Mouse (Mus musculus) hindbrain, postnatal 0 days (tissue): ENCODE results near the gene Hcar1. TPM values are rescaled to one million over a fixed set of nuclear protein-coding genes. Genes with fewer than 3 reads are reported as not detected.

Experiments
- ATAC-seq: fragments of 200-750 bp; cut with Nextera tagmentation; 2 replicates; pipeline ENCODE4 v1.8.0; 2017; ENCODE audit warnings: mild to moderate bottlenecking, moderate TSS enrichment, moderate library complexity
- DNase-seq: peaks from one replicate; pipeline ENCODE4 v3.0.0-alpha.2; 2015; ENCODE audit warnings: low spot score
- H3K27ac ChIP-seq: fragments of 300-500 bp; sonication (generic); 2 replicates; pipeline ENCODE4 v1.5.1; 2014; ENCODE audit warnings: mild to moderate bottlenecking
- H3K27me3 ChIP-seq: fragments of 300-500 bp; sonication (generic); 2 replicates; pipeline ENCODE4 v1.6.1; 2014; ENCODE audit warnings: low read length, mixed read lengths; ENCODE audit not compliant: insufficient read depth
- H3K36me3 ChIP-seq: fragments of 300-500 bp; sonication (generic); 2 replicates; pipeline ENCODE4 v1.6.1; 2014; ENCODE audit warnings: low read length, mixed read lengths; ENCODE audit not compliant: insufficient read depth
- H3K4me1 ChIP-seq: fragments of 300-500 bp; sonication (generic); 2 replicates; pipeline ENCODE4 v1.6.1; 2014; ENCODE audit warnings: antibody characterized with exemption, low read length, mixed read lengths; ENCODE audit not compliant: insufficient read depth
- H3K4me2 ChIP-seq: fragments of 300-500 bp; sonication (generic); 2 replicates; pipeline ENCODE4 v1.6.1; 2014; ENCODE audit warnings: low read depth, mild to moderate bottlenecking, low read length, moderate library complexity, mixed read lengths
- H3K4me3 ChIP-seq: fragments of 300-500 bp; sonication (generic); 2 replicates; pipeline ENCODE4 v1.5.1; 2014; ENCODE audit warnings: low read length
- H3K9ac ChIP-seq: fragments of 300-500 bp; sonication (generic); replicated peaks from 2 replicates; pipeline ENCODE4 v1.6.1; 2014; ENCODE audit warnings: mild to moderate bottlenecking, low read length, moderate library complexity, mixed read lengths
- H3K9me3 ChIP-seq: fragments of 300-500 bp; sonication (generic); 2 replicates; pipeline ENCODE4 v1.6.1; 2016; ENCODE audit warnings: low read length, mixed read lengths
- CTCF ChIP-seq: IDR thresholded peaks from 2 replicates; pipeline ENCODE4 v1.5.1; 2016; ENCODE audit warnings: antibody characterized with exemption, control low read depth, low read depth
- WGBS: fragments of 180-500 bp; shearing (Covaris S2); extraction: QIAGEN DNeasy Blood & Tissue Kit; methylation state at CpG from one replicate; pipeline ENCODE4 v1.1.7; 2014; 5-methylcytosine and 5-hydroxymethylcytosine counted together
- polyA plus RNA-seq: library from polyadenylated mRNA; unstranded; fragments of >200 nt; fragmentation: Nextera tagmentation; extraction: Ambion mirVana; gene quantifications from 2 replicates; pipeline ENCODE4 v1.2.1, GENCODE M21; 2015
- total RNA-seq: library from RNA; depleted of rRNA; stranded (reverse); fragments of >200 nt; gene quantifications from 2 replicates; pipeline ENCODE4 v1.2.3, GENCODE M21; 2014; rRNA removed

Hcar1 gene
- total RNA-seq (0.83 and 1.4 TPM in 2 replicates), polyA plus RNA-seq (0.63 and 0.88 TPM in 2 replicates)

- no peak for TF ChIP-seq CTCF
- H3K27ac ChIP-seq: no peak within 1 kb of the TSS
- H3K36me3 ChIP-seq: no peaks in the 10 kb centered on the region
- H3K9me3 ChIP-seq: no peaks in the 10 kb centered on the region
- no peak within 1 kb of the TSS for H3K9ac ChIP-seq
- H3K4me2 ChIP-seq: 0 out of 2 replicates have a peak within 1 kb of the TSS, but pooled peaks have one; percentile 16
- H3K27me3 ChIP-seq: no peaks in the 10 kb centered on the region
- WGBS: 66% methylated on average over 12 of the region's 12 CpGs
- H3K4me3 ChIP-seq: no peak within 1 kb of the TSS
- ATAC-seq (no peak), DNase-seq (no peak)
- no peaks in the 10 kb centered on the region for H3K4me1 ChIP-seq
Observed at GRCm38 (mm10) chr5:123879928-123880327, at the start of gene Hcar1. Gene Hcar1 (minus strand): TSS chr5:123880020.

GRCm38 (mm10) chr5:123927118-123927517 is 47.3 kb upstream of the Hcar1 start, which contains the start of gene Gm43518:
Gene Gm43518 (plus strand): TSS chr5:123927418.
- Histone ChIP-seq H3K27ac (no peak within 1 kb of the TSS), H3K4me1 (no peaks in the 10 kb centered on the region), H3K9me3 (no peaks in the 10 kb centered on the region), H3K9ac (no peak within 1 kb of the TSS), H3K4me3 (no peak within 1 kb of the TSS), H3K36me3 (peaks cover 31% of the 10 kb centered on the region), H3K27me3 (no peaks in the 10 kb centered on the region), H3K4me2 (no peak within 1 kb of the TSS)
- 96% methylated on average over 9 of the region's 9 CpGs for WGBS
- TF ChIP-seq CTCF: no peak
- DNase-seq: no peak
- ATAC-seq: no peak

GRCm38 (mm10) chr5:123922112-123922511 is 42.3 kb upstream of the Hcar1 start:
- DNase-seq (no peak), ATAC-seq (no peak)
- Histone ChIP-seq H3K27ac (no peak overlapping the region), H3K9ac (no peak overlapping the region), H3K4me3 (no peak overlapping the region), H3K27me3 (no peaks in the 10 kb centered on the region), H3K36me3 (peaks cover 49% of the 10 kb centered on the region), H3K9me3 (no peaks in the 10 kb centered on the region), H3K4me1 (no peaks in the 10 kb centered on the region), H3K4me2 (no peak overlapping the region)
- WGBS: 94% methylated on average over 6 of the region's 6 CpGs
- no peak for TF ChIP-seq CTCF

- TF ChIP-seq CTCF: no peak
- no peaks in the 10 kb centered on the region for H3K4me1 ChIP-seq
- no peak overlapping the region for H3K9ac ChIP-seq
- H3K27me3 ChIP-seq: no peaks in the 10 kb centered on the region
- peaks cover 36% of the 10 kb centered on the region for H3K36me3 ChIP-seq
- no peak overlapping the region for H3K27ac ChIP-seq
- ATAC-seq (no peak), DNase-seq (no peak)
- H3K9me3 ChIP-seq: no peaks in the 10 kb centered on the region
- H3K4me2 ChIP-seq: no peak overlapping the region
- WGBS: 93% methylated on average over 3 of the region's 3 CpGs
- no peak overlapping the region for H3K4me3 ChIP-seq
Observed at GRCm38 (mm10) chr5:123914852-123915251, 35.0 kb upstream of the Hcar1 start.

- Histone ChIP-seq H3K9ac (peak overlapping the region; percentile 85), H3K27me3 (no peaks in the 10 kb centered on the region), H3K9me3 (no peaks in the 10 kb centered on the region), H3K27ac (peak overlapping the region; percentile 85), H3K4me2 (peak overlapping the region; percentile 98), H3K36me3 (peaks cover 13% of the 10 kb centered on the region), H3K4me3 (peak overlapping the region; percentile 63), H3K4me1 (peaks cover 3% of the 10 kb centered on the region; the same call in 1 of the 2 replicates)
- WGBS: 4% methylated on average over 10 of the region's 10 CpGs
- no peak for ATAC-seq
- no peak for DNase-seq
- no peak for TF ChIP-seq CTCF
Observed at GRCm38 (mm10) chr5:123907631-123907977, 27.8 kb upstream of the Hcar1 start.

GRCm38 (mm10) chr5:123906976-123907630 is 27.3 kb upstream of the Hcar1 start, which contains the start of gene Denr:
Gene Denr (plus strand): TSS chr5:123907175.
- Histone ChIP-seq H3K4me2 (peak within 1 kb of the TSS; percentile 98), H3K27ac (peak within 1 kb of the TSS; percentile 85), H3K4me3 (peak within 1 kb of the TSS; percentile 63), H3K9me3 (no peaks in the 10 kb centered on the region), H3K4me1 (peaks cover 3% of the 10 kb centered on the region; the same call in 1 of the 2 replicates), H3K36me3 (peaks cover 13% of the 10 kb centered on the region), H3K9ac (peak within 1 kb of the TSS; percentile 85), H3K27me3 (no peaks in the 10 kb centered on the region)
- peak; percentile 99 for TF ChIP-seq CTCF
- under 1% methylated on average over 57 of the region's 61 CpGs for WGBS
- peak; percentile 100 for DNase-seq
- peak; percentile 97 for ATAC-seq
